Mouse (Mus musculus): ENCODE results near the gene Lypd6. TPM values are rescaled to one million over a fixed set of nuclear protein-coding genes. Genes with fewer than 3 reads are reported as not detected.

The Lypd6 gene
- total and polyA plus RNA-seq, 2 experiments, result 0.06 to 0.09 TPM

DNA sequence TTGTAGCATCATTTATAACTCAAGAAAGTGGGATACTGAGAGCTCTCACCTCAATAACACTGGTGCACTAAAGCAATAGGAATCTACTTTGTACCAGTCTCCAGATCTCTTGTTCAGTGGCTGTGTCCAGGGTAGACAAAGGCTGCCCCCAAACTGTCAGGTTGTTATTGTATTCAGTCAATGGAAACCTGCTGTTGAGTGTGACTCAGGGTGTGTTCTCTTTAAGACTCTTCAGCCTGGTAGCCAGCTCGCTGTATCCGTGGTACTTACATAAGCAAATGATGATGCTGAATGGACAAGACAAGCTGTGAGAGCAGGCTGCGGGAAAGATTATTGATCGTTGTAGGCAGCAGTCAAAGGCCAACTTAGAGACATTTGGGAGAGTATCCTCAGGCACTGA lies 131.6 kb downstream of the Lypd6 start:
- H3K79me2 ChIP-seq (ENCODE audit: control insufficient read depth, insufficient read depth, low read length), result no peaks in the 10 kb centered on the region
- H3K36me3 ChIP-seq (ENCODE audit: control insufficient read depth, insufficient read depth, low read length), result no peaks in the 10 kb centered on the region
- H3K9ac ChIP-seq (ENCODE audit: low read depth, low read length), result no peak overlapping the region
- H3K27ac ChIP-seq (replicated peaks; ENCODE audit: insufficient read depth, low read depth, low read length), result no peak overlapping the region
- H3K4me3 ChIP-seq (ENCODE audit: insufficient read depth, low read depth, low read length), result no peak overlapping the region
- 76% methylated on average over 4 of the region's 4 CpGs for WGBS
- TF ChIP-seq CTCF (IDR thresholded peaks at IDR 0.05; ENCODE audit: low read depth, low read length) (no peak), POLR2A (IDR thresholded peaks at IDR 0.05; ENCODE audit: extremely low read depth, insufficient read depth, low read length) (no peak)
- no peaks in the 10 kb centered on the region for H3K27me3 ChIP-seq (ENCODE audit: control insufficient read depth, insufficient read depth, low read length)
- DNase-seq (ENCODE audit: extremely low read depth, low read depth, low spot score), result no peak
- H3K4me1 ChIP-seq (ENCODE audit: control insufficient read depth, insufficient read depth, low read length), result no peaks in the 10 kb centered on the region

DNA sequence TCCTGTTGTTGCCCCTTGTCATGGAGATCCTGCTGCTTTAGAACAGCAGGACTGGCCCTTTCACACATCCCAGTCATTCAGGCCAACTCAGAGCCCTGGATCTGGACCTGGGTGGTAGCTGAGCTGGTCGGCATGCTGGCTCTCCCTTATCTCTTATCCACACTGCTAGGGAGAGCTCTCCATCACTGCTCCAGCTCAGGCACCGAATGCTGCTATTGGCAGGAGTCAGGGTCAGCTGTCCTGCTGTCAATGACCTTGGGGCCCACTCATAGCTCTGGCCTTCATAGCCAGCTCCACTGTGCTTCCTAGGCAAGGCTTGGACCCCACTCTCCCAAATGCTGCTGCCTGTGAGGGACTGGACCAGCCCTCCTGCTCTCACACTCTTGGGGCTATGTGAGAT lies 134.3 kb downstream of the Lypd6 start:
- TF ChIP-seq CTCF (IDR thresholded peaks at IDR 0.05; ENCODE audit: low read depth, low read length), result no peak
- no peak for TF ChIP-seq POLR2A (IDR thresholded peaks at IDR 0.05; ENCODE audit: extremely low read depth, insufficient read depth, low read length)
- no peaks in the 10 kb centered on the region for H3K36me3 ChIP-seq (ENCODE audit: control insufficient read depth, insufficient read depth, low read length)
- no peak for DNase-seq (ENCODE audit: extremely low read depth, low read depth, low spot score)
- H3K9ac ChIP-seq (ENCODE audit: low read depth, low read length), result no peak overlapping the region
- no peak overlapping the region for H3K27ac ChIP-seq (replicated peaks; ENCODE audit: insufficient read depth, low read depth, low read length)
- no peaks in the 10 kb centered on the region for H3K79me2 ChIP-seq (ENCODE audit: control insufficient read depth, insufficient read depth, low read length)
- WGBS, result 45% methylated on average over 2 of the region's 2 CpGs
- H3K27me3 ChIP-seq (ENCODE audit: control insufficient read depth, insufficient read depth, low read length), result no peaks in the 10 kb centered on the region
- H3K4me1 ChIP-seq (ENCODE audit: control insufficient read depth, insufficient read depth, low read length), result no peaks in the 10 kb centered on the region
- no peak overlapping the region for H3K4me3 ChIP-seq (ENCODE audit: insufficient read depth, low read depth, low read length)

DNA sequence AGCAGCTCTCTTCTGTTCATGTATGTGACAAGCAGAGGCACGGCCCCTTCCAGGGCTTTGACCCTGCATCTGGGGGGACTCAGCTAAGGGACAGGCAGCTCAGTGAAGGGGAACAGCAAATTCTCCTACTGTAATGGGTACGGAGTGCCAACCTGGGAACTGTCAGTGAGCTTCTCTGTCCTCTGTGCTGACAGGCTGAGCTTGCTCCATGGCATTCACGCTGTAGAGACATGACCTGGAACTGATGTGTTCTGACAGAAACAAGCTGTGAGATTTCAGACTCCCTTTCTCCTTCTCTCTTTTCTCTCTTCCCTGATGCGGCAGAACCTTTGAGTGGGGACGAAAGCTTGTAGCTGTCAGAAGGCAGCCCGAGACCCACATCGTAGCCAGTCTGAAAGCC lies 154.3 kb downstream of the Lypd6 start:
- no peak overlapping the region for H3K4me3 ChIP-seq (ENCODE audit: insufficient read depth, low read depth, low read length)
- no peaks in the 10 kb centered on the region; the same call in 1 of the 2 replicates for H3K27me3 ChIP-seq (ENCODE audit: control insufficient read depth, insufficient read depth, low read length)
- no peak overlapping the region for H3K9ac ChIP-seq (ENCODE audit: low read depth, low read length)
- 84% methylated on average over 7 of the region's 7 CpGs for WGBS
- no peaks in the 10 kb centered on the region for H3K36me3 ChIP-seq (ENCODE audit: control insufficient read depth, insufficient read depth, low read length)
- DNase-seq (ENCODE audit: extremely low read depth, low read depth, low spot score), result no peak
- no peaks in the 10 kb centered on the region for H3K4me1 ChIP-seq (ENCODE audit: control insufficient read depth, insufficient read depth, low read length)
- H3K27ac ChIP-seq (replicated peaks; ENCODE audit: insufficient read depth, low read depth, low read length), result no peak overlapping the region
- no peaks in the 10 kb centered on the region for H3K79me2 ChIP-seq (ENCODE audit: control insufficient read depth, insufficient read depth, low read length)
- no peak for TF ChIP-seq POLR2A (IDR thresholded peaks at IDR 0.05; ENCODE audit: extremely low read depth, insufficient read depth, low read length)

DNA sequence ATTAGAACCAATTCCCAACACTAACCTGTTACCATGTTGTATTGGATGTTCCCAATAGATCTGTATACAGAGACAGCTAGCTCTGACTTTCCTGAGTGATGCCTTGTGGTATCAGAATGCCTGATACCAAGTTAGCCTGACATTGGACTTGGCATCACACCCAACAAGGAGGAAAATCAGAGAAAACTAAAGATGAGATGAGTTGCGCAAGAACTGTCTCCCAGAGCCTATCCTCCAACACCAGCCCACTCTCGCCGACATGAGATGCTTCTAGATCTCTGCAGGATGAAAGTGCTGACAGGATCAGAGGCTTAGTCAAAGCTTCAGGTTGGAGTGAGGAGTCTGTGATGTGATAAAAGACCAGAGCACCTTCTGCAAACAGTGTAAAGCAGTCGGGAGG lies 158.8 kb downstream of the Lypd6 start:
- no peak for DNase-seq (ENCODE audit: extremely low read depth, low read depth, low spot score)
- TF ChIP-seq CTCF (IDR thresholded peaks at IDR 0.05; ENCODE audit: low read depth, low read length) (no peak), POLR2A (IDR thresholded peaks at IDR 0.05; ENCODE audit: extremely low read depth, insufficient read depth, low read length) (no peak)
- H3K4me3 ChIP-seq (ENCODE audit: insufficient read depth, low read depth, low read length), result no peak overlapping the region
- H3K79me2 ChIP-seq (ENCODE audit: control insufficient read depth, insufficient read depth, low read length), result no peaks in the 10 kb centered on the region
- no peaks in the 10 kb centered on the region for H3K36me3 ChIP-seq (ENCODE audit: control insufficient read depth, insufficient read depth, low read length)
- H3K27ac ChIP-seq (replicated peaks; ENCODE audit: insufficient read depth, low read depth, low read length), result no peak overlapping the region
- no peaks in the 10 kb centered on the region for H3K4me1 ChIP-seq (ENCODE audit: control insufficient read depth, insufficient read depth, low read length)
- 54% methylated on average over 4 of the region's 4 CpGs for WGBS
- no peak overlapping the region for H3K9ac ChIP-seq (ENCODE audit: low read depth, low read length)
- H3K27me3 ChIP-seq (ENCODE audit: control insufficient read depth, insufficient read depth, low read length), result no peaks in the 10 kb centered on the region; the same call in 1 of the 2 replicates

DNA sequence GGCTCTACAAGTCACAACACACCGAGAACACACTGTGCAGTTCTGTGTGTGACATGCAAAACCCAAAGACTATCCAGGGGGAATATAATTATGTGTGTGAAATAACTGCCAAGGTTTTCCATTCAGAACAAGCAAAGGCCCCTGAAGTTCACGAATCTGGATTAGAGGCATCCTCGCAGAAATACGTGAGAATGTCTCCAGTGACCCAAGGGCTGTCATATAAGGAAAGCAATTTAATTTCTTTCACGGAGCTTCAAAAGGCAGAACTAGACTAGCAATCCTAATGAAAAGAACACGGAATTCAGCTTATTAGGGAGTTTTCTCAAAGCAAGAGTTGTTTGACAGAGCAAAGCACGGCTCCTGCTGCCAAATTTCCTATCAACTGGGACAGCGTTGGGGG lies 167.3 kb downstream of the Lypd6 start:
- DNase-seq (ENCODE audit: extremely low read depth, low read depth, low spot score), result no peak
- H3K79me2 ChIP-seq (ENCODE audit: control insufficient read depth, insufficient read depth, low read length), result no peaks in the 10 kb centered on the region
- H3K4me1 ChIP-seq (ENCODE audit: control insufficient read depth, insufficient read depth, low read length), result no peaks in the 10 kb centered on the region
- WGBS, result 78% methylated on average over 8 of the region's 8 CpGs
- no peak overlapping the region for H3K4me3 ChIP-seq (ENCODE audit: insufficient read depth, low read depth, low read length)
- no peaks in the 10 kb centered on the region for H3K27me3 ChIP-seq (ENCODE audit: control insufficient read depth, insufficient read depth, low read length)
- no peak overlapping the region for H3K27ac ChIP-seq (replicated peaks; ENCODE audit: insufficient read depth, low read depth, low read length)
- H3K9ac ChIP-seq (ENCODE audit: low read depth, low read length), result no peak overlapping the region
- TF ChIP-seq POLR2A (IDR thresholded peaks at IDR 0.05; ENCODE audit: extremely low read depth, insufficient read depth, low read length) (no peak), CTCF (IDR thresholded peaks at IDR 0.05; ENCODE audit: low read depth, low read length) (no peak)
- no peaks in the 10 kb centered on the region for H3K36me3 ChIP-seq (ENCODE audit: control insufficient read depth, insufficient read depth, low read length)

Other genes starting within 250 kb of the Lypd6 start
- 72.1 and 74.2 TPM in 2 replicates for gene Mmadhc, start 230.4 kb downstream of the Lypd6 start, total RNA-seq (2014; rRNA removed)
- gene Mmadhc, start 230.4 kb downstream of the Lypd6 start, polyA plus RNA-seq (2012; rRNA removed), result 37.9 and 47.9 TPM in 2 replicates